Mouse (Mus musculus) heart, adult 2 months (tissue): ENCODE measurements around the gene Golga4.

ENCODE experiments used
- CTCF ChIP-seq: fragments of 200-600 bp; IDR thresholded peaks from 2 replicates; pipeline ENCODE4 v1.8.1; 2022; ENCODE audit warnings: antibody characterized with exemption, mild to moderate bottlenecking, moderate library complexity
- EP300 ChIP-seq: fragments of 200-500 bp; IDR thresholded peaks from 2 replicates; pipeline ENCODE4 v1.6.1; 2011; ENCODE audit warnings: low read depth, low read length, control low read depth; ENCODE audit not compliant: insufficient read depth
- POLR2A ChIP-seq: fragments of 200-500 bp; IDR thresholded peaks from 2 replicates; pipeline ENCODE4 v1.6.1; 2011; ENCODE audit warnings: mild to moderate bottlenecking, low read depth, low read length, control low read depth; ENCODE audit not compliant: insufficient read depth

- TF ChIP-seq EP300 (no peak), CTCF (no peak), POLR2A (no peak)
Observed at GRCm38 (mm10) chr9:118471296-118471695, 34.8 kb upstream of the Golga4 start.
